Mouse (Mus musculus): ENCODE measurements at regions not wholly inside any gene's neighbourhood (a gene's known extent, or its start where the extent isn't known, plus 50 kb on each side); places are given as distances from the start of the nearest gene placed in this dataset.
A peak's percentile ranks its signal among the peaks of the same experiment; 100 is the strongest.

- Histone ChIP-seq H3K79me2 (ENCODE audit: control insufficient read depth, insufficient read depth) (no peaks in the 10 kb centered on the region), H3K36me3 (ENCODE audit: control insufficient read depth, insufficient read depth) (no peaks in the 10 kb centered on the region), H3K4me3 (ENCODE audit: insufficient read depth, poor library complexity, severe bottlenecking) (no peak overlapping the region), H3K79me3 (ENCODE audit: low read depth) (no peaks in the 10 kb centered on the region), H3ac (ENCODE audit: control insufficient read depth, insufficient read length, low read depth) (no peak overlapping the region), H3K27me3 (ENCODE audit: control insufficient read depth, insufficient read depth, insufficient read length) (peaks cover 15% of the 10 kb centered on the region)
- TF ChIP-seq MAX (IDR thresholded peaks at IDR 0.05) (no peak), CTCF (IDR thresholded peaks at IDR 0.05; ENCODE audit: control insufficient read depth, insufficient read depth, insufficient read length) (no peak), USF1 (IDR thresholded peaks at IDR 0.05; ENCODE audit: low read depth) (no peak), MYOG (IDR thresholded peaks at IDR 0.05; ENCODE audit: control insufficient read depth, extremely low read depth, insufficient read length) (no peak)
These were observed 51.9 kb upstream of the Lgalsl start for GRCm38 (mm10) chr11:20882756-20883155.

DNA sequence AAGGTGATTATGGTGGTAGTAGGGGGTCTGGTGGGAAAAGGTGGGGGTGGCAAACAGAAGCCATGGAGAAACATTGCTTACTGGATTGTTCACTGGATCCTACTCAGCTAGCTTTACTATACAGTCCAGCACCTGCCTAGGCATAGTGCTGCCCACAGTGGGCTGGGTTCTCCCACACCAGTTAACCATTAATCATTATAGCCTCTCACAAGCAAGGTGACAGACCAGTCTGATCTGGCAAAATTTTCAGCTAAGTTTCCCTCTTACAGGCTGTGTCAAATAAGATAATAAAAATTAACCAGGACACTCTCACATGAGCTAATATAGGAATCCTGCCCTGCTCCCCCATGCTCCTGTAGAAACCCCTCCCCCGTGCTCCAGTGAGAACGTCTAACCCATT lies 53.1 kb upstream of the Lgalsl start:
- H3K36me3 ChIP-seq (ENCODE audit: control insufficient read depth, insufficient read depth): no peaks in the 10 kb centered on the region
- H3K4me3 ChIP-seq (ENCODE audit: insufficient read depth, poor library complexity, severe bottlenecking): no peak overlapping the region
- H3ac ChIP-seq (ENCODE audit: control insufficient read depth, insufficient read length, low read depth): no peak overlapping the region
- H3K79me3 ChIP-seq (ENCODE audit: low read depth): no peaks in the 10 kb centered on the region
- peaks cover 14% of the 10 kb centered on the region for H3K27me3 ChIP-seq (ENCODE audit: control insufficient read depth, insufficient read depth, insufficient read length)
- H3K79me2 ChIP-seq (ENCODE audit: control insufficient read depth, insufficient read depth): no peaks in the 10 kb centered on the region
- TF ChIP-seq MYOG (IDR thresholded peaks at IDR 0.05; ENCODE audit: control insufficient read depth, extremely low read depth, insufficient read length): no peak
- no peak for TF ChIP-seq USF1 (IDR thresholded peaks at IDR 0.05; ENCODE audit: low read depth)
- TF ChIP-seq CEBPB (IDR thresholded peaks at IDR 0.05; ENCODE audit: low read depth): no peak
- no peak for TF ChIP-seq FOSL1 (IDR thresholded peaks at IDR 0.05; ENCODE audit: insufficient read depth, low read length, poor library complexity, severe bottlenecking)
- TF ChIP-seq MYOD1 (IDR thresholded peaks at IDR 0.05; ENCODE audit: control insufficient read depth, insufficient read length, low read depth): no peak
- no peak for TF ChIP-seq MAX (IDR thresholded peaks at IDR 0.05)
- TF ChIP-seq CTCF (IDR thresholded peaks at IDR 0.05; ENCODE audit: control insufficient read depth, insufficient read depth, insufficient read length): no peak

- Histone ChIP-seq H3ac (ENCODE audit: control insufficient read depth, insufficient read length, low read depth) (no peak overlapping the region), H3K4me3 (ENCODE audit: insufficient read depth, poor library complexity, severe bottlenecking) (no peak overlapping the region), H3K79me2 (ENCODE audit: control insufficient read depth, insufficient read depth) (no peaks in the 10 kb centered on the region), H3K79me3 (ENCODE audit: low read depth) (no peaks in the 10 kb centered on the region), H3K27me3 (ENCODE audit: control insufficient read depth, insufficient read depth, insufficient read length) (peaks cover 15% of the 10 kb centered on the region), H3K36me3 (ENCODE audit: control insufficient read depth, insufficient read depth) (no peaks in the 10 kb centered on the region)
- TF ChIP-seq MYOG (IDR thresholded peaks at IDR 0.05; ENCODE audit: control insufficient read depth, extremely low read depth, insufficient read length): no peak
These were observed 56.2 kb upstream of the Lgalsl start for GRCm38 (mm10) chr11:20887044-20887443.

DNA sequence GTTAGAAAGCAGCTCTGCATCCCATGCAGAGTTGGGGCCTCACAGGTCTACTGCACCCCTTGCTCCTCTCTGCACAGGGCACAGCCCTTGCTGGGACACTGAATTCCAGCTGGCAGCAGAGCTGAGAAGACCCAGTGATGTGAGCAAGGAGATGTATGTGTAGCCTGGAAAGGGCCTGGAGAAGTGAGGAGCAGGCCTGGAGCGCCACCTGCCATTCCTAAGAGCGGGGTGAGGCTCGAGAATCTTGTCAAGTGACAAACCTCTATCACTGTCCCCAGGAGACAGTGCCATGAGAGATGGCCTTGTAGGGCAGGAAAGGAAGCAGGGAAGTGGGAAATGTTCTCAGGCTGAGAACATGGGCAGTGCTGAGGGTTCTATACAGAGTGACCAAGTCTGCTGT lies 59.6 kb upstream of the Lgalsl start:
- H3K79me2 ChIP-seq (ENCODE audit: control insufficient read depth, insufficient read depth): no peaks in the 10 kb centered on the region
- no peak for TF ChIP-seq MAX (IDR thresholded peaks at IDR 0.05)
- no peak for TF ChIP-seq FOSL1 (IDR thresholded peaks at IDR 0.05; ENCODE audit: insufficient read depth, low read length, poor library complexity, severe bottlenecking)
- no peak for TF ChIP-seq USF1 (IDR thresholded peaks at IDR 0.05; ENCODE audit: low read depth)
- no peak for TF ChIP-seq CTCF (IDR thresholded peaks at IDR 0.05; ENCODE audit: control insufficient read depth, insufficient read depth, insufficient read length)
- no peak for TF ChIP-seq MYOD1 (IDR thresholded peaks at IDR 0.05; ENCODE audit: control insufficient read depth, insufficient read length, low read depth)
- TF ChIP-seq CEBPB (IDR thresholded peaks at IDR 0.05; ENCODE audit: low read depth): no peak
- no peak for TF ChIP-seq MYOG (IDR thresholded peaks at IDR 0.05; ENCODE audit: control insufficient read depth, extremely low read depth, insufficient read length)
- no peak overlapping the region for H3ac ChIP-seq (ENCODE audit: control insufficient read depth, insufficient read length, low read depth)
- H3K79me3 ChIP-seq (ENCODE audit: low read depth): no peaks in the 10 kb centered on the region
- no peaks in the 10 kb centered on the region for H3K36me3 ChIP-seq (ENCODE audit: control insufficient read depth, insufficient read depth)
- peaks cover 33% of the 10 kb centered on the region for H3K27me3 ChIP-seq (ENCODE audit: control insufficient read depth, insufficient read depth, insufficient read length)
- H3K4me3 ChIP-seq (ENCODE audit: insufficient read depth, poor library complexity, severe bottlenecking): no peak overlapping the region

DNA sequence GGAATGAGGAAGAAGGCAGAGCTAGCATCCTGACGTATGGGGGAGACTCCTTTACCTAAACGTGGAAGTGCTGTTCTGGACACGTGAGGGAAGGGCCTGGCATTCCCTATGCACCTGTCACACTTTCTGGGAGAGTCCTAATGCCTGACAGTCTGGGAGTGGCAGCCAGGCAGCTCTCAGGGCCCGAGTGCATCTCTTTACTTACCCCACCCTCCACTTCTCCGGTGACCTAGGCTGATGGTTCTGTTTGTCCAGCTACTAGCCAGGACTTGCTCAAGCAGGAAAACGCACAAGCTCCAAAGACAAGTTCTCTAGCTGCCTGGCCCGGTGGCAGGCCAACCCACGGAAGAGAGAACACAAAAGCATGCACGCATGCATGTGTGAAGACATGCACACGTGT lies 60.9 kb upstream of the Lgalsl start:
- Histone ChIP-seq H3K36me3 (ENCODE audit: control insufficient read depth, insufficient read depth) (no peaks in the 10 kb centered on the region), H3ac (ENCODE audit: control insufficient read depth, insufficient read length, low read depth) (no peak overlapping the region), H3K4me3 (ENCODE audit: insufficient read depth, poor library complexity, severe bottlenecking) (no peak overlapping the region), H3K79me3 (ENCODE audit: low read depth) (no peaks in the 10 kb centered on the region), H3K27me3 (ENCODE audit: control insufficient read depth, insufficient read depth, insufficient read length) (peaks cover 33% of the 10 kb centered on the region), H3K79me2 (ENCODE audit: control insufficient read depth, insufficient read depth) (no peaks in the 10 kb centered on the region)
- TF ChIP-seq MYOG (IDR thresholded peaks at IDR 0.05; ENCODE audit: control insufficient read depth, extremely low read depth, insufficient read length) (no peak), FOSL1 (IDR thresholded peaks at IDR 0.05; ENCODE audit: insufficient read depth, low read length, poor library complexity, severe bottlenecking) (no peak), MAX (IDR thresholded peaks at IDR 0.05) (no peak), USF1 (IDR thresholded peaks at IDR 0.05; ENCODE audit: low read depth) (no peak), CTCF (IDR thresholded peaks at IDR 0.05; ENCODE audit: control insufficient read depth, insufficient read depth, insufficient read length) (no peak), CEBPB (IDR thresholded peaks at IDR 0.05; ENCODE audit: low read depth) (no peak), MYOD1 (IDR thresholded peaks at IDR 0.05; ENCODE audit: control insufficient read depth, insufficient read length, low read depth) (no peak)

DNA sequence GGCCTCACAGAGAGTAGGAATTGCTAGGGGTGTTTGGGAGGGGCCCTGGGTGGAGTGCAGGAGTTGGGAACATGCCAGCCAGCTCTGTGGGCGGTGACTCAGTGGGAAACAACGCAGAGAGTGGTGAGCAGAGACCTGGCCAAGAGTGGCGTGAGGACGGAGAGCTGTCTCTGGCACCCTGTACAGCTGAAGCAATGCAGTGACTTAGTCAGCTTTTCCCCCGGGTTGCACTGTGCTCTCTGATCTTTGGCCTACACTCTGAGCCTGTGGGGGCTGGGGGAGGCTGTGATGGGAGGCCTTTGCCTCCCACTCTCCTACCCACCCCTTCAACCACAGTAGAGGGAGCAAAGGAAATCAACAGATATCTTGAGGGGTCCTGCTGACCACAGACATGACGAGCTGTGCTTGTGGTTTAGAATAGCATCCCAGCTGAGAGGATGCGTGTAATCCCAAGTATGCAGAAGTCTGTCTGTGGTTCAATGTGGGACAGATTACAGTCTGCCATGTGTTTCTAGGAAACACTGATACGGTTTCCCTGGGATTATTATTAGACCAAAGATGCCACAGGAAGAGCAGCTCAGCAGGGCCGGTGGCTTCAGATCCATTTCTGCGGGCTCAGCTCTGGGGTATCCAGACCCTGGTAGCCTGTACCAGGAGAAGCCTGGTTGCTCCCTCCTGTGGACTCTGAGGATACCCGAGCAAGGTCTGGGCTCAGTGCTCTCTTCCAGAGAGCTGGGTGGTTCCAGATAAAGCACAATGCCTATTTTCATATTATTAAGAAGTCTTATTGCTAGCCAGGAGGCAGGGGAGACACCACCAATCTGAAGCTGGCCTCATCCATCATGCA lies 65.6 kb upstream of the Lgalsl start:
- TF ChIP-seq MYOG (IDR thresholded peaks at IDR 0.05; ENCODE audit: control insufficient read depth, extremely low read depth, insufficient read length) (no peak), CEBPB (IDR thresholded peaks at IDR 0.05; ENCODE audit: low read depth) (peak; percentile 40), MAX (IDR thresholded peaks at IDR 0.05) (peak; percentile 7), CTCF (IDR thresholded peaks at IDR 0.05; ENCODE audit: control insufficient read depth, insufficient read depth, insufficient read length) (no peak), MYOD1 (IDR thresholded peaks at IDR 0.05; ENCODE audit: control insufficient read depth, insufficient read length, low read depth) (peak; percentile 65), USF1 (IDR thresholded peaks at IDR 0.05; ENCODE audit: low read depth) (no peak), FOSL1 (IDR thresholded peaks at IDR 0.05; ENCODE audit: insufficient read depth, low read length, poor library complexity, severe bottlenecking) (peak; percentile 65)
- Histone ChIP-seq H3K27me3 (ENCODE audit: control insufficient read depth, insufficient read depth, insufficient read length) (peaks cover 52% of the 10 kb centered on the region), H3K4me3 (ENCODE audit: insufficient read depth, poor library complexity, severe bottlenecking) (no peak overlapping the region), H3ac (ENCODE audit: control insufficient read depth, insufficient read length, low read depth) (no peak overlapping the region), H3K79me2 (ENCODE audit: control insufficient read depth, insufficient read depth) (no peaks in the 10 kb centered on the region), H3K79me3 (ENCODE audit: low read depth) (no peaks in the 10 kb centered on the region), H3K36me3 (ENCODE audit: control insufficient read depth, insufficient read depth) (no peaks in the 10 kb centered on the region)

All from C2C12 (cell line).